Mouse (Mus musculus) forebrain, embryonic 16.5 days (tissue): Measurements from ENCODE around the gene Aldh3a2. TPM values are rescaled to one million over a fixed set of nuclear protein-coding genes. Genes with fewer than 3 reads are reported as not detected.

ENCODE experiments used
- ATAC-seq: fragments of 200-750 bp; cut with Nextera tagmentation; 2 replicates; pipeline ENCODE4 v1.8.0; 2017; ENCODE audit warnings: mild to moderate bottlenecking, moderate library complexity
- H3K27ac ChIP-seq: fragments of 300-500 bp; sonication (generic); 2 replicates; pipeline ENCODE4 v1.5.1; 2014; ENCODE audit warnings: low read length, control low read depth
- H3K27me3 ChIP-seq: fragments of 300-500 bp; sonication (generic); replicated peaks from 2 replicates; pipeline ENCODE4 v1.6.1; 2014; ENCODE audit warnings: low read length; ENCODE audit not compliant: control insufficient read depth, insufficient read depth
- H3K36me3 ChIP-seq: fragments of 300-500 bp; sonication (generic); 2 replicates; pipeline ENCODE4 v1.6.1; 2014; ENCODE audit not compliant: control insufficient read depth, insufficient read depth
- H3K4me1 ChIP-seq: fragments of 300-500 bp; sonication (generic); replicated peaks from 2 replicates; pipeline ENCODE4 v1.6.1; 2014; ENCODE audit warnings: low read length; ENCODE audit not compliant: control insufficient read depth, insufficient read depth
- H3K4me2 ChIP-seq: fragments of 300-500 bp; sonication (generic); 2 replicates; pipeline ENCODE4 v1.6.1; 2014; ENCODE audit warnings: mild to moderate bottlenecking, low read length, control low read depth
- H3K4me3 ChIP-seq: fragments of 300-500 bp; sonication (generic); replicated peaks from 2 replicates; pipeline ENCODE4 v1.5.1; 2014; ENCODE audit warnings: mild to moderate bottlenecking, low read length, control low read depth
- H3K9ac ChIP-seq: fragments of 300-500 bp; sonication (generic); replicated peaks from 2 replicates; pipeline ENCODE4 v1.6.1; 2014; ENCODE audit warnings: low read depth, low read length, control low read depth
- H3K9me3 ChIP-seq: fragments of 300-500 bp; sonication (generic); 2 replicates; pipeline ENCODE4 v1.6.1; 2016; ENCODE audit warnings: low read length; ENCODE audit not compliant: control insufficient read depth
- whole genome bisulfite sequencing: fragments of 180-500 bp; shearing (Covaris S2); extraction: QIAGEN DNeasy Blood & Tissue Kit; methylation state at CpG from one replicate; pipeline ENCODE4 v1.1.7; 2014; 5-methylcytosine and 5-hydroxymethylcytosine counted together
- polyA plus RNA-seq: library from polyadenylated mRNA; unstranded; fragments of >200 nt; fragmentation: Nextera tagmentation; extraction: Ambion mirVana; gene quantifications from 2 replicates; pipeline ENCODE4 v1.2.1, GENCODE M21; 2015

Aldh3a2 gene
- polyA plus RNA-seq, 1 experiment from 2014 or later = 29.5 TPM

- Histone ChIP-seq H3K36me3 (peaks cover 14% of the 10 kb centered on the region; the same call in 1 of the 2 replicates), H3K4me3 (no peak overlapping the region), H3K4me1 (0 out of 2 replicates have a peak, but pooled peaks cover 4% of the 10 kb centered on the region), H3K27me3 (no peaks in the 10 kb centered on the region), H3K9ac (no peak overlapping the region), H3K4me2 (no peak overlapping the region), H3K27ac (no peak overlapping the region), H3K9me3 (no peaks in the 10 kb centered on the region)
- ATAC-seq = no peak
- WGBS = 91% methylated on average over 14 of the region's 14 CpGs
Measured at GRCm38 (mm10) chr11:61262516-61262915, 4.7 kb downstream of the Aldh3a2 start.

- no peaks in the 10 kb centered on the region for H3K4me1 ChIP-seq
- H3K27me3 ChIP-seq = no peaks in the 10 kb centered on the region
- no peak overlapping the region for H3K4me2 ChIP-seq
- 85% methylated on average over 6 of the region's 6 CpGs for WGBS
- no peak overlapping the region for H3K9ac ChIP-seq
- no peaks in the 10 kb centered on the region for H3K9me3 ChIP-seq
- no peak for ATAC-seq
- H3K36me3 ChIP-seq = peaks cover 24% of the 10 kb centered on the region
- H3K27ac ChIP-seq = no peak overlapping the region
- H3K4me3 ChIP-seq = no peak overlapping the region
Measured at GRCm38 (mm10) chr11:61259106-61259505, 8.2 kb downstream of the Aldh3a2 start.

- no peak overlapping the region for H3K4me3 ChIP-seq
- H3K36me3 ChIP-seq = peaks cover 13% of the 10 kb centered on the region
- no peak overlapping the region for H3K4me2 ChIP-seq
- H3K4me1 ChIP-seq = no peaks in the 10 kb centered on the region
- no peak overlapping the region for H3K9ac ChIP-seq
- ATAC-seq = no peak
- no peak overlapping the region for H3K27ac ChIP-seq
- H3K9me3 ChIP-seq = no peaks in the 10 kb centered on the region
- 94% methylated on average over 12 of the region's 12 CpGs for WGBS
- no peaks in the 10 kb centered on the region for H3K27me3 ChIP-seq
Measured at GRCm38 (mm10) chr11:61252807-61253206, 14.5 kb downstream of the Aldh3a2 start.

GRCm38 (mm10) chr11:61251741-61252140 lies 15.5 kb downstream of the Aldh3a2 start:
- no peak overlapping the region for H3K4me2 ChIP-seq
- no peak overlapping the region for H3K9ac ChIP-seq
- no peaks in the 10 kb centered on the region for H3K27me3 ChIP-seq
- H3K9me3 ChIP-seq = no peaks in the 10 kb centered on the region
- H3K27ac ChIP-seq = no peak overlapping the region
- peaks cover 13% of the 10 kb centered on the region for H3K36me3 ChIP-seq
- no peaks in the 10 kb centered on the region for H3K4me1 ChIP-seq
- ATAC-seq = no peak
- 65% methylated on average over 10 of the region's 10 CpGs for WGBS
- H3K4me3 ChIP-seq = no peak overlapping the region

GRCm38 (mm10) chr11:61244406-61244805 lies 22.9 kb downstream of the Aldh3a2 start:
- Histone ChIP-seq H3K4me1 (no peaks in the 10 kb centered on the region), H3K4me3 (no peak overlapping the region), H3K9ac (no peak overlapping the region), H3K36me3 (peaks cover 2% of the 10 kb centered on the region; the same call in 1 of the 2 replicates), H3K9me3 (no peaks in the 10 kb centered on the region), H3K4me2 (no peak overlapping the region), H3K27ac (no peak overlapping the region), H3K27me3 (no peaks in the 10 kb centered on the region)
- ATAC-seq = no peak
- 76% methylated on average over 7 of the region's 7 CpGs for WGBS

- Histone ChIP-seq H3K4me2 (no peak overlapping the region), H3K27me3 (no peaks in the 10 kb centered on the region), H3K9ac (no peak overlapping the region), H3K27ac (no peak overlapping the region), H3K4me3 (no peak overlapping the region), H3K36me3 (no peaks in the 10 kb centered on the region), H3K4me1 (no peaks in the 10 kb centered on the region; the same call in 1 of the 2 replicates), H3K9me3 (no peaks in the 10 kb centered on the region)
- WGBS = 92% methylated on average over 3 of the region's 3 CpGs
- no peak for ATAC-seq
Measured at GRCm38 (mm10) chr11:61236015-61236414, 31.2 kb downstream of the Aldh3a2 start.

- no peak overlapping the region for H3K27ac ChIP-seq
- H3K9me3 ChIP-seq = no peaks in the 10 kb centered on the region
- no peaks in the 10 kb centered on the region for H3K27me3 ChIP-seq
- ATAC-seq = no peak
- H3K36me3 ChIP-seq = no peaks in the 10 kb centered on the region
- H3K9ac ChIP-seq = no peak overlapping the region
- H3K4me3 ChIP-seq = no peak overlapping the region
- H3K4me1 ChIP-seq = no peaks in the 10 kb centered on the region; the same call in 1 of the 2 replicates
- no peak overlapping the region for H3K4me2 ChIP-seq
- 72% methylated on average over 5 of the region's 5 CpGs for WGBS
Measured at GRCm38 (mm10) chr11:61234174-61234573, 33.1 kb downstream of the Aldh3a2 start.

- H3K4me1 ChIP-seq = peaks cover under 1% of the 10 kb centered on the region; the same call in 1 of the 2 replicates
- no peak overlapping the region for H3K27ac ChIP-seq
- no peaks in the 10 kb centered on the region for H3K9me3 ChIP-seq
- H3K36me3 ChIP-seq = no peaks in the 10 kb centered on the region
- H3K4me2 ChIP-seq = peak overlapping the region; percentile 8; the same call in 1 of the 2 replicates
- H3K27me3 ChIP-seq = no peaks in the 10 kb centered on the region
- peak; percentile 80 for ATAC-seq
- no peak overlapping the region for H3K4me3 ChIP-seq
- WGBS = 13% methylated on average over 9 of the region's 9 CpGs
- H3K9ac ChIP-seq = no peak overlapping the region
Measured at GRCm38 (mm10) chr11:61231329-61231728, 35.9 kb downstream of the Aldh3a2 start.

- no peaks in the 10 kb centered on the region for H3K27me3 ChIP-seq
- H3K4me2 ChIP-seq = no peak overlapping the region
- no peaks in the 10 kb centered on the region for H3K9me3 ChIP-seq
- H3K9ac ChIP-seq = no peak overlapping the region
- no peak for ATAC-seq
- H3K36me3 ChIP-seq = no peaks in the 10 kb centered on the region
- H3K27ac ChIP-seq = no peak overlapping the region
- 73% methylated on average over 3 of the region's 3 CpGs for WGBS
- no peak overlapping the region for H3K4me3 ChIP-seq
- H3K4me1 ChIP-seq = peaks cover 10% of the 10 kb centered on the region
Measured at GRCm38 (mm10) chr11:61228406-61228805, 38.9 kb downstream of the Aldh3a2 start.

- no peaks in the 10 kb centered on the region for H3K9me3 ChIP-seq
- no peak for ATAC-seq
- WGBS = 81% methylated on average over 8 of the region's 8 CpGs
- no peak overlapping the region for H3K9ac ChIP-seq
- no peak overlapping the region for H3K4me3 ChIP-seq
- peaks cover 10% of the 10 kb centered on the region for H3K4me1 ChIP-seq
- no peaks in the 10 kb centered on the region for H3K36me3 ChIP-seq
- H3K27ac ChIP-seq = no peak overlapping the region
- no peak overlapping the region for H3K4me2 ChIP-seq
- H3K27me3 ChIP-seq = no peaks in the 10 kb centered on the region
Measured at GRCm38 (mm10) chr11:61227816-61228215, 39.4 kb downstream of the Aldh3a2 start.
